Mouse (Mus musculus): ENCODE data around the gene Ppp4r1. TPM values are rescaled to one million over a fixed set of nuclear protein-coding genes. Genes with fewer than 3 reads are reported as not detected.

Ppp4r1 gene
- polyA plus RNA-seq, 1 experiment from 2014 or later, result 8.0 TPM

DNA sequence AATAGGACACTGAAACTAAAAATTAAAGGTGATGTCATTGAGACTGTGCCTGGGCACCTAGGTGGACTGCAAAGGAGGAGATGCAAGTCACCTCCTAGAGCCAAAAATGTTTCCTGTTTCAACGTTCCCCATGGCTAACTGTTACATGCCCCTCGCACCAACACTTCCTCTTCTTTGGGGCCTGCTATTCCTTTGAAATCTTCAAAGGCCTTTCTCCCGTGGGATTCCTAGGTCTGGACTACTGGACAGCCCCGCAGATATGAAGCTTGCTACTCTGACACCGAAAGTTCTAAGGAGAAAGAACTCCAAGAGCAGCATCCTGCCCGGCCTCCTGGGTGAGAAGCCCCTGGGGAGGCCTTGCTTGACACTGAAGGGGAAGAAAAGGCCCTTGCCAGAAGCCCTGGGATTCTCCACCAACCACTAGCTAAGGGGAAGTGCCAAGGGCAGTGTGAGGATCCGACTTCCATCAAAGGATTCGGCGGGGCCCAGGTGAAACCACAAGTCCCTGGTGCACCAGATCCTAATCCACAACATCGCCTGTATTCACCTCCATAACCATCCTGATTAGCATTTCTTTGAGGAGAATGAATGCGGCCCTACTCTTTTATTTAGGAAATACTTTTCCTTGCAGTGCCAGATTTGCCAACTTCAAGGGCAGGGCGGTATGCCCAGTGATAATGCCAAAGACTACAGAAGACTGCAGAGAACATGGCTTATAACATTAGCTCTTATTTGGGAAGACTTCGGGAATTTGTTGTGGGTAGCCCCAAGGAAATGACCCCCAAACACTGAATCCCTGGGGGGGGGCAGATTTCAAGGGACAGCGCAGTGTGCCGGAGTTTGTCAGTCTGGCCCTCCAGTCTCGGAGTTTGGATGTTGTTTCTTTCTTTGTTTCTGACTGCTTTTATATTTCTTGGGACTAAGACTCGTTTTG, 11.1 kb upstream of the Ppp4r1 start:
- H3K27me3 ChIP-seq (ENCODE audit: insufficient read depth, low read length), result peaks cover 18% of the 10 kb centered on the region
- H3K27ac ChIP-seq (ENCODE audit: low read depth), result peak overlapping the region; percentile 63
- no peaks in the 10 kb centered on the region for H3K9me3 ChIP-seq (ENCODE audit: low read length)

DNA sequence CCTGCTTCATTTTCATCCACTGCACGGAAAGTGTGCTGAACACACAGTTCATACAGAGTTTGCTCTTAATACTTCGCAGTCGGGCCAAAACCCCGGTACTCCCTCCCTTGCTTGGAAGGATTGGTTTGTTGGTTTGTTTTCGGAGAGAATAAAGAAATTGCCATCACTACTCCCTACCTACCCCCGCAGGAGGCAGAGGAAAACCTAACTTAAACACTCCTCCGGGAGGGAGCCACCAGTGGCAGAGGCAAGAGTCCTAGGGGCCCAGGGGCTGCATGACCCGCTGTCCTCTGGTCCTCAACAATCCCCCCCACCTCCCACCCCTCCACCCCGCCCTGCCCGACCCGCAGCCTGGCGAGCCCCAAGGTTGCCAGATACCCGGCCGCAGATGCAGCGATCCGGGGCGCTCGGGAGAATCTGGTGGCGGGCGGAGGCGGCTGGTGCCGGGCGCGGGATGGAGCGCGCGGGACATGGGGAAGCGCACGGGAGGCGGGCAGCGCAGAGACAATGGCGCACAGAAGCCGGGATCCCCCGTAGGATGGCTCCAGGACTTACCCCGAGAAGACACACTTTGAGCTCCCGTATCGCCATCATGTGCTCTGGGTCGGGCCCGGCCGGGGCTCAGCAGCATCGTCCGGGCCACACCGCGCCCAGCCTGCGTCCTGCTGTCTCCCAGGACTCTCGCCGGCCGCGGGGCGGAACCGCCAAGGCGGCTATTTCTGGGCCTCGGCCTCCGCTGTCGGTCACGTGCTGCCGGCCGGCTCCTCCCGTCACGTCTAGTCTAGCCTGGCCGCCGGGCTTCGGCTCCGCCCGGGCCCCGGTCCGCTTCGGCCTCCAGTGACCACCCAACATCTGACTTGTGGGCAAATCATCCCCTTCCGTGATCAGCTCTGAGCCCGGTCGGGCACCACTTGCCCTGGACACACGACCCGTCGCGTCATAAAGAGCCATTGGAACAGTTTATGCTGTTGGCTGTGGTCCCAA, 10.1 kb upstream of the Ppp4r1 start, which contains the start of gene Rab31:
Gene Rab31, minus strand, starts transcription at position 802 of the 984 bp plus-strand sequence.
- Histone ChIP-seq H3K27ac (ENCODE audit: low read depth) (peak within 1 kb of the TSS; percentile 63), H3K9me3 (ENCODE audit: low read length) (no peaks in the 10 kb centered on the region), H3K36me3 (replicated peaks; ENCODE audit: insufficient read depth, low read length) (no peaks in the 10 kb centered on the region), H3K4me3 (ENCODE audit: low read depth, low read length) (peak within 1 kb of the TSS; percentile 71), H3K4me2 (ENCODE audit: low read depth, low read length) (peak within 1 kb of the TSS; percentile 92), H3K4me1 (ENCODE audit: insufficient read depth) (peaks cover 36% of the 10 kb centered on the region), H3K27me3 (ENCODE audit: insufficient read depth, low read length) (peaks cover 18% of the 10 kb centered on the region), H3K9ac (replicated peaks) (peak within 1 kb of the TSS; percentile 72)
- TF ChIP-seq CTCF (IDR thresholded peaks at IDR 0.05; ENCODE audit: low read depth) (no peak), EP300 (IDR thresholded peaks at IDR 0.05; ENCODE audit: low read depth) (no peak)
- peak; percentile 75 for DNase-seq
- WGBS (ENCODE audit: insufficient replicate concordance), result 1% methylated on average over 66 of the region's 75 CpGs
- peak; percentile 62 for ATAC-seq

More for the DNA sequence above, 11.1 kb upstream of the Ppp4r1 start:
- Histone ChIP-seq H3K4me1 (ENCODE audit: insufficient read depth) (peaks cover 36% of the 10 kb centered on the region), H3K4me3 (ENCODE audit: low read depth, low read length) (peak overlapping the region; percentile 71), H3K9ac (replicated peaks) (no peak overlapping the region), H3K4me2 (ENCODE audit: low read depth, low read length) (peak overlapping the region; percentile 92), H3K36me3 (replicated peaks; ENCODE audit: insufficient read depth, low read length) (no peaks in the 10 kb centered on the region)
- 23% methylated on average over 17 of the region's 17 CpGs for WGBS (ENCODE audit: insufficient replicate concordance)
- no peak for TF ChIP-seq CTCF (IDR thresholded peaks at IDR 0.05; ENCODE audit: low read depth)
- TF ChIP-seq EP300 (IDR thresholded peaks at IDR 0.05; ENCODE audit: low read depth), result no peak
- ATAC-seq (no peak), DNase-seq (peak; percentile 33)

DNA sequence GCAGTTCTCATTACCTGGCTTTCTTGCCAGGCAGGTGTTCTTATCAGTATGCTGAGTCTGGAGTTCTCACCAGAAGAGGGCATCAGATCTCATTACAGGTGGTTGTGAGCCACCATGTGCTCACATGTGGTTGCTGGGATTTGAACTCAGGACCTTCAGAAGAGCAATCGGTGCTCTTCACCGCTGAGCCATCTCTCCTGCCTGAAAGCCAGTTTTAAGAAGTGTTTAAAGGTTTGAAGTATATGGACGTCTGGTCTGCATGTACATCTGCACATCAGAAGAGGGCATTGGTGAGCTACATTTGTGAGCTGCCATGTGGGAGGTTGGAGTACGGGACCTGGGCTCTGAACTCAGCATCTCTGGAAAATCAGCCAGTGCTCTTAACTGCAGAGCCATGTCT, 8.8 kb upstream of the Ppp4r1 start:
- peaks cover 18% of the 10 kb centered on the region for H3K27me3 ChIP-seq (ENCODE audit: insufficient read depth, low read length)
- DNase-seq, result no peak
- WGBS (ENCODE audit: insufficient replicate concordance), result 56% methylated on average over 4 of the region's 4 CpGs

DNA sequence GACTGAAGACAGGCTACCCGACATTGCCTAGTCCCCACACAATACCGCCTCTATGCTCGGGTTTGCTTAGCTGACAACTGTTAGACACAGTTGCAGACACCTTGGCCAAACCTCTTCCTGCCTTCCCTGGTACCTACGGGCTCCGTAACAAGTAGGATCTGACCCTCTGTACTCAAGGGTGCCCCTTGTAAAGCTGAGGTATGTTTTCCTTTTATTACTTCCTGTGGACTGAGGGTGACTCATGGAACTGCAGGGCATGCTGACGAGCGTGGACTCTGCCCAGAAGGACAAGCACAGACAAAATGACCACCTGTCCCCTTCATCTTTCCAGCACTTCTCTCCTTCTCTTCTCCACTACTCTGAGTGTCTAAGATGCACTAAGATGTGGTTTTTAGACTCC, 7.9 kb upstream of the Ppp4r1 start:
- peak; percentile 18 for DNase-seq
- Histone ChIP-seq H3K9ac (replicated peaks) (no peak overlapping the region), H3K4me2 (ENCODE audit: low read depth, low read length) (no peak overlapping the region), H3K4me3 (ENCODE audit: low read depth, low read length) (no peak overlapping the region), H3K27ac (ENCODE audit: low read depth) (no peak overlapping the region), H3K9me3 (ENCODE audit: low read length) (no peaks in the 10 kb centered on the region), H3K4me1 (ENCODE audit: insufficient read depth) (peaks cover 20% of the 10 kb centered on the region), H3K36me3 (replicated peaks; ENCODE audit: insufficient read depth, low read length) (no peaks in the 10 kb centered on the region), H3K27me3 (ENCODE audit: insufficient read depth, low read length) (peaks cover 18% of the 10 kb centered on the region)
- peak; percentile 77 for ATAC-seq
- TF ChIP-seq CTCF (IDR thresholded peaks at IDR 0.05; ENCODE audit: low read depth), result no peak
- TF ChIP-seq EP300 (IDR thresholded peaks at IDR 0.05; ENCODE audit: low read depth), result no peak
- 51% methylated on average over 7 of the region's 7 CpGs for WGBS (ENCODE audit: insufficient replicate concordance)

More for the DNA sequence above, 8.8 kb upstream of the Ppp4r1 start:
- peaks cover 27% of the 10 kb centered on the region for H3K4me1 ChIP-seq (ENCODE audit: insufficient read depth)
- no peak overlapping the region for H3K4me3 ChIP-seq (ENCODE audit: low read depth, low read length)
- TF ChIP-seq CTCF (IDR thresholded peaks at IDR 0.05; ENCODE audit: low read depth), result peak; percentile 29
- TF ChIP-seq EP300 (IDR thresholded peaks at IDR 0.05; ENCODE audit: low read depth), result no peak
- ATAC-seq, result peak; percentile 7; the same call in 1 of the 2 replicates
- no peaks in the 10 kb centered on the region for H3K36me3 ChIP-seq (replicated peaks; ENCODE audit: insufficient read depth, low read length)
- no peak overlapping the region for H3K27ac ChIP-seq (ENCODE audit: low read depth)
- no peak overlapping the region for H3K4me2 ChIP-seq (ENCODE audit: low read depth, low read length)
- H3K9me3 ChIP-seq (ENCODE audit: low read length), result no peaks in the 10 kb centered on the region
- no peak overlapping the region for H3K9ac ChIP-seq (replicated peaks)

DNA sequence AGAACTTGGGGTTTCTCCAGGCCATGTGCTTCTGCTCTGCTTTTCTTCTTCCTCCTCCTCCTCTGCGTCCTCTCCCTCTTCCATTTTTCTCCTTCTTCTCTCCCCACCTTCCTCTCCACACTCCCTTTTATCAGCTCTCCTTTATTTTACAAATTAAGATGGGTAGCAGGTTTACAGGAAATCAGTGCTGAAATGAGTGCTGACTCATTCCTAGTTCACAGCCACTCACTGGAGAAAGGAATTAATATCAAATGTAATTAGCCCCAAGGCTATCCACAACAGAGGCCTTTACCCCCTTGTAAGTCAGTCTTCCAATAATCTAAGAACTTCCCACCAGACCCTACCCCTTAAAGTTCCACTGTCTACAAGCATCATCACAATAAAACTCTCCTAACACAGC, 6.1 kb upstream of the Ppp4r1 start:
- Histone ChIP-seq H3K4me1 (ENCODE audit: insufficient read depth) (peaks cover 19% of the 10 kb centered on the region; the same call in 1 of the 2 replicates), H3K9me3 (ENCODE audit: low read length) (no peaks in the 10 kb centered on the region), H3K4me3 (ENCODE audit: low read depth, low read length) (no peak overlapping the region), H3K4me2 (ENCODE audit: low read depth, low read length) (no peak overlapping the region), H3K27ac (ENCODE audit: low read depth) (no peak overlapping the region), H3K27me3 (ENCODE audit: insufficient read depth, low read length) (peaks cover 14% of the 10 kb centered on the region), H3K9ac (replicated peaks) (no peak overlapping the region), H3K36me3 (replicated peaks; ENCODE audit: insufficient read depth, low read length) (no peaks in the 10 kb centered on the region)
- 63% methylated on average over 1 of the region's 1 CpGs for WGBS (ENCODE audit: insufficient replicate concordance)
- no peak for TF ChIP-seq EP300 (IDR thresholded peaks at IDR 0.05; ENCODE audit: low read depth)
- TF ChIP-seq CTCF (IDR thresholded peaks at IDR 0.05; ENCODE audit: low read depth), result no peak
- no peak for ATAC-seq
- DNase-seq, result no peak
